Mouse (Mus musculus): ENCODE data around the gene Thsd4.

The Thsd4 gene

DNA sequence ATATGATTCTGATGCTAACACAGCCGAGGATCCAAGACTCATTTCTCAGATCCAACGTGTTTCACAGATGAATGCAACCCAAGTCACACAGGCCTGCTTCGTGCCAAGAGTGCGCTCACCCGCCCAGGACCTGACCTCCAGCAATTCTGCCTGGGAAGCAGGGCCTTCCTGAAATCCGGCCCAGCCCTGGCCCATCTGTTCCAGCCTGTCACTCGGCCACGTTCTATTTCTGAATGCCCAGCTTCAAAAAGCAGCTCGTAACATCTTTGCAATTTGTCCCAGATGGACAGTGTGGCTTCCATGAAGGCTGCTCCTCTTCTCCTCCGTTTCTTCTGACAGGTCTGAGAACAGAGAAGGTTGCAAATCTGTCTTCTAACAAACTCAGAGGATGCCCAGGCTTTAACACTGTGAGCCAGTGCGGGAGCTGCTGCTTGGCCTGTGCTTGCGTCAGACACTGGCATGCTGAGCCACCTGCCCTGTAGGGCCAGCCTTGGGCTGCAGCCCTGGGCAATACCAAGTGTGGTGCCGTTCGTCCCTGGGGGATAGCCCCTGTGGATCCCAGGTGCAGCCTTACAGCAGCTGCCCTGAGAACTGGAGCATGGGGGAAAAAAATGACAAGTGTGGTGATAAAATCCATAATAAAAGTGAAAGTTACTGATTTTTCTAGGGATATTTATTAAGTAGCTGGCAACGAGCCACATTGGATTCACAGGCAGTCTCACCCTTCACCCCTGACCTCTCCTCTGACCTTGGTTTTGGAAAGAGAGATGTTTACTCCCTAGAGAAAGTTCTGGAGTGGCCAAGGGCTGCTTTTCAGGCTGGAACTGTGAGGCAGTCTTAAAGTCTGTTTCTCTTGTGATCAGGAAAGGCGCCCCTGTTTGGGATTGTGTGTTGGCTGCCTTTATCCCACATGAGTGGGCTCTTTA lies 211.8 kb downstream of the Thsd4 start:
- peak; percentile 69 for DNase-seq (ENCODE audit: low read depth, low spot score)

DNA sequence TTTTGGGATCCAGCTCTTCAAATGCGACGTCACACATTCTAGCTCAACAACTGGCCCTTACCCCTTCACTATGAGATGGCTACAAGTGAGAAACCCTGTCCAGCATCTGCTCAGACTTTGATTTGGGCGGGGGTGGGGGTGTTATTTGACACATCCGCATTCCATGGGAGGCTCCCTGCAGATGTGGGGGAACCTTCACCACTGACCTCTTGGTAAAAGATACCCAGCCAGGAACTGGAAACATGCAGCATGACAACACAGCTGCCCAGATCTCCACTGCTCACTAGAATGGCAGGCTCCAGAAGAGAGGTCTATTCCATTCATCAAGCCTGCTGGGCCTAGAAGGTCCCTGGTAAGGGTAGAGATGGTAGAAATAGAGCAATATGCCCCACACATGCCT lies 213.7 kb downstream of the Thsd4 start:
- DNase-seq (ENCODE audit: low read depth, low spot score): peak; percentile 42

DNA sequence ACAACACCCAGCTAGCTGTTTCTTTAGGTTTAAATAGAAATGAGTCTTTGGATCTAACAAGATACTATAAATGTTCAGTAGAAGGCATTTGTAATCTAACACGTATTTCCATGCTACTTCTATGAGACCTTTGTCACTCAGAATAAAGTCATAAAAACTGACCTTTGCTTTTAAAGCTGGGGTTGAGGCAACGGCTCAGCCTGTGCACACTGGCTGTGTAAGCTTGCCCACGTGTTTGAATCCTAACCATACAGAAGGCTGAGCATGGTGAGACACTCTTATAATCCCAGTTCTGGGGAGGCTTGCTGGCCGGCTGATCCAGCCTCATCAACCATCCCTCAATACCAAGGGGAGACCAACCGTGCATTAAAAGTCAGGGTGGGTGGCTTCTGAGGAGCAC lies 214.4 kb downstream of the Thsd4 start:
- DNase-seq (ENCODE audit: low read depth, low spot score): no peak

DNA sequence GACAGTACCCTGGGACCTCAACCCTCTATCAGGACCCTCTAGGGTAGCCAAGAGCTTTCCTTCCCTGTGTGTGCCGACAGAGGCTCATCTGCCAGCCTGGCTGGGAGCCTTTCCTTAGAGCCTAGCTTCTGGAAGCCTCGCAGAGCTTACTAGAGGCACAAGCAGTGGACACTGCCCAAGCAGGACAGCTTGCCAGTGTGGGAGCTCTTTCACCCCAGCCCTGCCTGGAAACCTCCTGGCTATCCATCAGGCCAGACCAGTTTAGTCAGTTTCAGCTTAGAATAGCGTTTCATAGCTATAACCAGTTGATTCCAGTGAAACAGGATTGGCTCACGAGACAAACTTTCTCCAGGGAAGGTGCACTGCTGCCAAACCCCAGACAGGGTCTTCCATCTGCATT lies 215.6 kb downstream of the Thsd4 start:
- no peak for DNase-seq (ENCODE audit: low read depth, low spot score)

DNA sequence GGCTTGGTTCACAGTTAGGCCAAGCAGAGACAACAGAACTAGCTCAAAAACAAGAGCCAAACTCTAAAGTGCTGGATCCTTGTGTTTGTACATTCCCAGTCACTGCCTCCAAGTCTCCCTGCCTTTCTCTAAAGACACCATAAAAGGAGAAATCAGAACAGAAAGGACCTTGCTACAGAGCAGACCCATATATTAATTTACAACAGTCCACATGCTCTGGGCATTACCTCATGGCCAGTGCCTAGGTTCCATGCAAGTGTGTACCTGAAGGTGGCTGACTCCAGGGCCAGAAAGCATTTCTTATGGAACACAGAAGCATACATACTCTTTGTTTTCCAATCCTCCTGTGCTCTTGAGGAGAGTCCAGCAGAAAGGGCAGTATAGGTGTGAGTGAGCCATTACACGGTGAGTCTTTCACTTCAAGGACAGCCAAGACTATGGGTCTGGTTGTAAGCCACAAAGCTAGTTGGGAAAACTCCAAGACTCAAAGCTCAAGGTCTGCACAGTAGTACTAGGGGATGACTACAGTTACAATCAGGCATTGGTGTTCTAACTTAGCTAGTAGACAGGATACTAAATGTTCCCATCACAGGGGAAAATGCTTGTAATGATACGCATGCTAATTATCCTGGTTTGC lies 216.5 kb downstream of the Thsd4 start:
- DNase-seq (ENCODE audit: low read depth, low spot score): no peak

DNA sequence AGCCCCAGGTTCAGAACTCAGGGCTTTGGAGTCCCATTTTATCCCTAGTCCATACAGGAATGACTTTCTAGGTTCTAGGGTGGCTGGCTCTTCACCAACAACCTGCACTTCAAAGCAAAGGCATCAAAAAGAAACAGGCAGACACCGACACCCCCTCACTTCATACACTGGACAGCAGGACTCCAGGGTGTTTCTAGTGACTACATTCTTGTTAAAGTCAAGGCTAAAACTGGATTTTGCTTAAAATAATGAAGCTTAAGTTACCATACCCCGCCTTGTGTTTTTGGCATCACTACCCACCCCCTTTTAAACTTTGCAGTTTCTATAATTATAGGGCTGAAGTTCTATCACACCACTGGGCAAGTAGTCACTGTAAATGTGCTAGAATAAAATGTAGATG lies 225.6 kb downstream of the Thsd4 start:
- DNase-seq (ENCODE audit: low read depth, low spot score): no peak

DNA sequence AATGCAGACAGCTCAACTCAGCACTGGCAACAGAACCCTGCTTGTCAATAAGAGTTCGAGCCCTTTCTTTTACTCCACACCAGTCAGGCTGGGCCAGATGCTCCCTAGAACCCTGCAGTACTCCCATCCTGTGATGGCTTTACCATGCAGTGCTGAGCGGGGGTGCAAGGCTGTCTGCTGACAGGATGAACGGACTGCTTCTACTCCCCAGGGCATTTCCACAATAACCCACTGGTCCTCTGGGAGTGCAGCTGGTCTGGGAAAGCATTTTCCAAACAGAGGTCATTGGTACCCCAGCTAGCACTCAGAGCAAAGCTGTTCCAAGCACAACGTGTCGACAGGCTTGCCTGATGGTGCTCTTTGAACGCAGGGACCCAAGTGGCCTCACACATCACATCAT lies 226.6 kb downstream of the Thsd4 start:
- peak; percentile 31 for DNase-seq (ENCODE audit: low read depth, low spot score)

DNA sequence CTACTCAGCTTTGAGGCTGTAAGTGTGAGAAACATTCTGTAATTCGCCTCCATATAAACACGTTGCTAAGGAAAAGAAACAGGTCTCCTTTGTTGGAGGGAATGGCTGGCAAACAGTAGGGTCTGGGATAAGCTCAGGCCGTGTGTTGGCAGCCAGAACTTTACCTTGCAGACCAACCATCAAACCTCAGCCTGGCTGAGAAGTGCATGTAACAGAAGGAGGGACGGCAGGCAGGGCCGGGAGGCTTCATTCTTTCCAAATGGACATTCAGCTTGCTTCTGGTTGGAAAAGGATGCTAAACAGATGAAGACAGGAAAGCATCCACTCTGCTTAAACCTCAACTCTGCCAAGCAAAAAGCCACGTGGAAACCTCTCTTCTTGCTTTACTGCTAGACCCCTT lies 228.7 kb downstream of the Thsd4 start:
- no peak for DNase-seq (ENCODE audit: low read depth, low spot score)

DNA sequence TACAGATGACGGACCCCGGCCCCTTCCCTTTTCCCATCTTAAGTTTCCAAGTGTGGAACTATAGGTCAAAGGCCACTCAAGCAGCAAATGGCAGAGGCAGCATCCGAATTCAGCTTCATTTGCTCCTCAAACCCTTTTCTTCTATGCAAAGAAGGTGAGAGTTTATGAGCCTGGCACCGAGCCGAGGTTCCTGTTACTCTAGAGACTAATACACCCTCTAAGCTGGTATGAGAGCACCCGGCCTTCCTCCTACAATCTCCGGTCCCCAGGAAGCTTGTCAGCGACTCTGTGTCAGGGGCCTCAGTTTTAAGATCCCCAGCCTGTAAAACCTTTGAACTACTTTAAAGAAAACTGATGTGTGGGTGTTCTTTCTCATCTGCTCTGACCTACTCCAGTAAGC lies 231.1 kb downstream of the Thsd4 start:
- DNase-seq (ENCODE audit: low read depth, low spot score): no peak

DNA sequence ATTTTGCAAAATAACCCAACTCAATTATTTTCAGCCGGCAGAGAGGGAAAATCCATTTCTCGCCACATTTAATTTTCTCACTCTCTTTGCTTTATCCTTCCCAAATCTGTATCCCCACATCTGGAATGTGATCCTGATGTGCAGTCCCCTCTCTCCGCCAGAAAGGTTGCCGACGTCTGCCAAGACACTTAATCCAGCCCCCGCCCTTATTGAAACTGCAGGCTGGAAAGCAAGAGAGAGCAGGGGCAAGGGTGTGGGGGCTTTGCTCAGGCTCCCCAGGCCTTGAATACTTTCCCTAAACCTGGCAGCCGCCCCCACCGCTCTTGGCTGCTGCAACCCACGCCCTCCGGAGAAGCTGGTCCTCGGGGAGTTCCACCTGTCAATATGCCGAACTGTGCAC lies 233.1 kb downstream of the Thsd4 start:
- no peak for DNase-seq (ENCODE audit: low read depth, low spot score)

DNA sequence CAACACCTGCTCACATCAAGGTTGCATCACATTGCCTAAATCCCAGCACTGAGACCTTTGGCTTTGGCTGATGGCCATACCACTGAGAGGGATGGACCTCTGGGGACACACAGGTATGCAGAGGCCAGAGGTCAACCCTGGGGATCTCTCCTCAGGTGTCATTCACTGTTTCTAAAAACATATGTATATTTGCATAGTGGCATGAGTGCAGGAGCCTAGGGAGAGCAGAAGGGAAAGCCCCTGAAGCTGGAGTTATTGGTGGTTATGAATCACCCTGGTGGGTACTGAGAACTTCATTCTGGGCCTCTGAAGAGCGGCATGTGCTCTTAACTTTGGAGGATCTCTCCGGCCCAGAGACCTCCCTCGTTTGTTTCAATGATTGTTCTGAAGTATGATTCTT lies 235.5 kb downstream of the Thsd4 start:
- no peak for DNase-seq (ENCODE audit: low read depth, low spot score)

DNA sequence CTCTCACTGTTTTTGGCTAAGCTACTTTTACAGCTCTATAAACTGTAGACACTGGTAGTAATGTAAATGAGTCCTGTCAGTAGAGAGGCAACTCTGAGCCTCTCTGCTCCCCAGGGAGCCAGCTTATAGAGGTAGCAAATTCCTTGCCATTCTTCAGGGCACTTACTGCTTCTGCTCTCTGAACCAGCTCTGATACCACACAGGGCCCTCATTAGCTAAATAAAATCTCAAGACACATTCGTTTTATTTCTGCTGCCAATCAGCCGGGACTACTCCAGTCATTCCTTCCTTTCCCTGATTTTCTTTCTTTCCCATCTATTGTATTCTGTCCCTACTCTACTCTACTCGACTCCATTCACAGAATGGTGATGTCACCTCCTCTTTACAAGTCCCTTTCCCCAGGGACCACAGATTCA lies 236.8 kb downstream of the Thsd4 start:
- DNase-seq (ENCODE audit: low read depth, low spot score): no peak

DNA sequence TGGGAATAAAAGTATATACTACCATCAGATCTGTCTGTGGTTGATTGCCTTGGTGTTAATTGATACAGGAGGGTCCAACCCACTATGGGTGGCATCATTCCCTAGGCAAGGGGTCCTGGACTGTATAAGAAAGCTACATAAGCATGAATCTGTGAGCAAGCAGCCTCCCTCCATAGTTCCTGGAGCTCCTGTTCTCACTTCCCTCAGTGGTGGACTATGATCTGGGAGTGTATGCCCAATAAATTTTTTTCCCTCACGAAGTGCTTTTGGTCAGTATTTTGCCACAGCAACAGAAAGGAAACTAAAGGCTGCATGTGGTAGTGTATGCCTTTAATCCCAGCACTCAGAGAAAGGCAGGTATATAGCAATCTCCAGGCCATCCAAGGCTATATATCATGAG lies 237.5 kb downstream of the Thsd4 start:
- DNase-seq (ENCODE audit: low read depth, low spot score): no peak

DNA sequence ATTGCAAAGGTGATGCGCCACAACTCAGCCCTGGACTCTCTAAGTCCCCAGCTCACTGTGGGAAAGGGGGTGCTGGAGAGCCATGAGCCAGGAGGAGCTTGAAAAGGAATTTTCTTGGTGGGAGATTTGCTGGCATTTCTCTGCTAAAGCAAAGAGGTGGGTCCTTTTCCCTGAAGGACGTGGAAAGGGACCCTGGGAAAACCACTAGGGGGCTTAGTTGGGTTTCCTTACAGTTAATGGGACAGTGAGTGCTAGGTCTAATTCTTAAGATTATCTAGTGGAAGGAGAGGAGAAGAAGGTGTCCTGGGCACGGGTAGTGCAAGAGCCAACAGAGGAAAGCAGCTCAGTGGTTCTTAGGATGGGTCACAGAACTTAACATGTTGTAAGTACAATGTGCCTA lies 238.3 kb downstream of the Thsd4 start:
- DNase-seq (ENCODE audit: low read depth, low spot score): peak; percentile 34

DNA sequence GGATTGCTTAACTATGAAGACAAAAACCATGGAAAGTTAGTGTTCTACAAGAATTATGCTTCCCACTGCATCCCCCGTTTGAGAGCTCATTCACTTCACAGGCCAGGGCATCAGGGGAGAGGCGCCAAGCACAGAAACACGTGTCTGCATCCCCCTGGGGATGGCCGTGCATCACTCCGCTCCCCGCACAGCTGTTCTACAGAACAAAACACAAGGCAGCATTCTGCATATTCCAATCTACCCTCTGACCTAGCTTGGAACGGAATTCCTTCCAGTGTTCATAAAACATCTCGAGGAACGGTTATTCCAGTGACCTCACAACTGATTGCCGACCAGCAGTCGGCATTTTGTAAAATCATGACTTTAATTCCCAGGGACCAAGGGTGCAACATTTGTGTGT lies 240.6 kb downstream of the Thsd4 start:
- DNase-seq (ENCODE audit: low read depth, low spot score): no peak

DNA sequence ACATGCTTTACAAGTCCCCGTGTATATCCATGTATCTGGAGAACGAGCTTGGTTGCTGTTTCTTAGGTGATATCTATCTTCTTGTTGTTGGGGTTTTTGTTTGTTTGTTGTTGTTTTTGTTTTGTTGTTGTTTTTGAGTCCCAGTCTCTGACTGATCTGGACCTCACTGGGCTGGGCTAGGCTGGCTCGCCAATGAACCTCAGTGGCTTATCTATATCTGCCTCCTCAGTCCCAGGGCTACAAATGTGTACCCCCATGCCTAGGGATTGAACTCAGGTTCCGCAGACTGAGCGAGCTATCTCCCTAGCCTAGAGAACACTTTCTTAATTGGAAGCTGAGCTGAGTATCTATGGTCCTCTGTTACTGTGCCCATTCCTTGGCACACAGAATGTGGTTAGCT lies 241.1 kb downstream of the Thsd4 start:
- DNase-seq (ENCODE audit: low read depth, low spot score): no peak

DNA sequence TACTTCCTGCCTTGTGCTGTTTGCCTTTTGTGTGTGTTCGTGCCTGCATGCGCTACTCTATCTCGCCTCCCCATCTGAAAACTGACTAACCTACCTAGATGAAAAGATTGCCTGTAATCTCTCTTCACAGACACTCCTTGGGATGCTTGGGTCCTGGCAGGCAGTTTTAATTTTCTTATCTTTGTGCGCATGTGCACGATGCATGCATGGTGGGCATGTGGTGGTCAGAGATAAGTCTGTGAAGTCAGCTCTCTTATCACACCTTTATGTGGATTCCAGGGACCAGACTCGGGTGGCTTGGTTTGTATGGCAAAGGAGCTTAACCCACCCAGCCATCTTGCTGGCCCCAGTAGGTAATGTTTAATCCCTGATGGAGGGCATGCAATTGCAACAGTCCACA lies 242.3 kb downstream of the Thsd4 start:
- no peak for DNase-seq (ENCODE audit: low read depth, low spot score)

DNA sequence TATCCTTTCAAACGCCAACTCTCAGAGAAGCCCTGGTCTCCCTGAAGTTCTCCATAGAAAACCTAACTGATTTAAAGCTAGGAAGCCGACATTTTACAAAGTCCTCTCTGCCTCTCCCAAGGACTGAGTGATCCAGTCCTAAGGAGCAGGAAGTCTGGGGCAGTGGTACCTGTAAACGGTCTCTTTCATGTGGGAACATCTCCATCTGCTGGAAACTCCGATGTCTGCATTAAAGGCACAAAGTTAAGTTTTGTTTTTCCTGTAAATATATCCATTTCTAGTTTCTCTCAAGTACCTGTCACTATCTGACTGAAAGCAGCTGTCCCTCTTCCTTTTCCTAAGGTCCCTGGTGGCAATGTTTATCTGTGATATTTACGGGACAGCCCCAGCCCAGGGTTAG lies 245.5 kb downstream of the Thsd4 start:
- DNase-seq (ENCODE audit: low read depth, low spot score): peak; percentile 38

DNA sequence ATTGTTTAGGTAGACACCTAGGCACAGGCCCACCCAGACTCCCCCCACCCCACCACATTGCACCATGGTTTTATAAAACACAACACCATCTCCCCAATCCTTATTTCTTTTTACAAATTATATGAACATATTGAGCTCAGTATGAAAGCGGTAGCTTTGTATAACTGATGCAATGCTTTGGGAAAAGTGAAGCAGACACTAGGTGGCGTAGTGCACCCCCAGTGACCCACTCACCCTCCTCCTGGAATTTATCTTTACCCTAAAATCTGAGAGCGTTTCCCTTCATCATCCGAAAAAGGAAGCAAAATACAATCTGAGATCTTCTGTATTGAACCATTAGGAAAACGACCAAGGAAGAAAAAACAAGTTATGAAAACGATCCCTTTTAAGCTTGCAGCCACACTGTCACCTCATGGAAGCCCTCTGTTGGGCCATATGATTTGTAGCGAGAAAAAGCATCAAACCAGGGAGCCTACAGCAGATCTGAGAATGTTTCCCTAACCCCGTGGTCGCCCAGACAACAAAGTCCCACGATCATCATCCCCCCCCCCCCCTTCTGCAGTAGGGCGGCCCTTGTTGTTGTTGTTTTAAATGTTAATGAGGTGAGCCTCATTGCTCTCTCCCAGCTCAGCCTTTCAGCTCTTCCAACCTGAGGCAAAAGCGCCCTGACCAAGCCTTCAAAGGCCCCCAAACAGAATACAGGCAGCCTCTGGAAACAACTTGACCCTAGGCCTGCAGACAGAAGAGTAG lies 246.3 kb downstream of the Thsd4 start:
- DNase-seq (ENCODE audit: low read depth, low spot score): peak; percentile 22

DNA sequence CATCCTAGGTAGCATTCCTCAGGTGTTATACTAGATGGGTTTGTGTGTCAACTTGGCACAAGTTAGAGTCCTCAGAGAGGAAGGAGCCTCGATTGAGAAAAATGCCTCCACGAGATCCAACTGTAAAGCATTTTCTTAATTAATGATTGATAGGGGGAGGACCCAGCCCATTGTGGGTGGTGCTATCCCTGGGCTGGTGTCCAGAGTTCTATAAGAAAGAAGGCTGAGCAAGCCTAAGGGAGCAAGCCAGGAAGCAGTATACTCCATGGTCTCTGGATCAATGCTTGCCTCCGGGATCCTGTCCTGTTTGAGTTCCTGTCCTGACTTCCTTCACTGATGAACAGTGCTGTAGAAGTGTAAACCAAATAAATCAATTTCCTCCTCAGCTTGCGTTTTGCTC lies 247.3 kb downstream of the Thsd4 start:
- no peak for DNase-seq (ENCODE audit: low read depth, low spot score)

DNA sequence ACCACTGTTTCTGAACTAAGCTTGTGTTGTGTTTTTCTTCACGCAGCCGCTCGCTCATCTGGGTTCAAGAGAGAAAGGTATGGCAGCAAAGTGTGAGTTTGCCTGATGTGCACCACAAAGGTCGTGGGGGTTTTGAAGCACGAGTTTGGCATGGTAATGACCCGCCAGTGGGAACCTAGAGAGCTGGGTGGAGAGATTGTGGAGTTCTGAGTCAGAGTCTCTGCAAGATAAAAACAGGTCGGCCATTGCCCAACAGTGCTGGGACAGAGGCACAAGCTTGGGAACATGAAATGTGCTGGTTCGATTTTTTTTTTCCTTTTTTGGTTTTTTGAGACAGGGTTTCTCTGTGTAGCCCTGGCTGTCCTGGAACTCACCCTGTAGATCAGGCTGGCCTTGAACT lies 249.5 kb downstream of the Thsd4 start:
- DNase-seq (ENCODE audit: low read depth, low spot score): peak; percentile 30

DNA sequence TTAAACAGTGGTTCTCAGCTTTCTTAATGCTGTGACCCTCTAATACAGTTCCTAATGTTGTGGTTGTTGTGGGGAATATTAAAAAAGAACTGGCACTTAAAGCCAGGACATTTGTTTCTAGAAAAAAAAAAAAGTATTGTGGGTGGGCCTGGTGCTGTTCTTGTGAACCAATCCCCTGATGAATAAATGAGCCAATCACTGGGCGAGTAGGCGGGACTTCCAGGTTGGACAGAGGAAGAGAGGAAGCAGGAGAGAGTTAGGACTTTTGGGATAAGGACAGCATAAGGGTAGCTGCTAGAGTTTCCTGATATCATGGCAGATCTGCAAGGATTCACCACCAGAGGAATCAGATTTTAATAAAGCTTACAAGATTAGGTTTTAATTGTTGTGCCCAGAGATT lies 249.9 kb downstream of the Thsd4 start:
- DNase-seq (ENCODE audit: low read depth, low spot score): peak; percentile 86

DNA sequence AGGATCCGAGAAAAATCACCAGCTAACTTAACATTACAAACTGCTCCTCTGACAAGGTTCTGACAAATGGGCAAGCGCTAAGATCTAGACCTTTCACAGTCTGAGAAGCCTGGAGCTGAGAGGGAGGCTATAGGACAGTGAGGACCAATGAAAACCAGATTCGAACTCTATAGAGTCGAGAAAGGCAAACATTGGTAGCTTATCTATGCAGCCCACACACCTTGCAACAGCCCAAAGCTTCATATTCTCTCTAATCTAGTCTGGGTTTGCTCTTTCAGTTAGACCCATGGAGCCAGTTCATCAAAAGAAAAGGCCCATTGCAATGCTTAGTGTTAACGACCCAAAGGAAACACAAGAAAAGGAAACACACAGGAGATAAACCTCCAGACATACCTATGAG lies 252.0 kb downstream of the Thsd4 start:
- DNase-seq (ENCODE audit: low read depth, low spot score): no peak
